Mouse (Mus musculus): ENCODE data around the gene Med22. TPM values are rescaled to one million over a fixed set of nuclear protein-coding genes. Genes with fewer than 3 reads are reported as not detected.

The Med22 gene
- polyA plus RNA-seq, 1 experiment from 2014 or later = 135 TPM

Other genes starting within 250 kb of the Med22 start
- not detected in 2 replicates for gene Lcn4, start 239.4 kb downstream of the Med22 start, polyA plus RNA-seq (2014; fragmentation: Nextera tagmentation; extraction: Ambion mirVana)
- not detected in 2 replicates for gene Abo, start 45.7 kb downstream of the Med22 start, polyA plus RNA-seq (2014; fragmentation: Nextera tagmentation; extraction: Ambion mirVana)
- gene Surf6, start 7.8 kb downstream of the Med22 start, polyA plus RNA-seq (2014; fragmentation: Nextera tagmentation; extraction: Ambion mirVana) = 16.6 and 20.4 TPM in 2 replicates
- gene Rpl7a, start 87 bp upstream of the Med22 start, polyA plus RNA-seq (2014; fragmentation: Nextera tagmentation; extraction: Ambion mirVana) = 522 and 541 TPM in 2 replicates
- gene Surf2, start 5.7 kb upstream of the Med22 start, polyA plus RNA-seq (2014; fragmentation: Nextera tagmentation; extraction: Ambion mirVana) = 48.7 and 59.9 TPM in 2 replicates
- gene Surf1, start 5.9 kb upstream of the Med22 start, polyA plus RNA-seq (2014; fragmentation: Nextera tagmentation; extraction: Ambion mirVana) = 69.4 and 91.4 TPM in 2 replicates
- gene Surf4, start 23.3 kb upstream of the Med22 start, polyA plus RNA-seq (2014; fragmentation: Nextera tagmentation; extraction: Ambion mirVana) = 84.6 and 98.5 TPM in 2 replicates
- 0.28 and 0.62 TPM in 2 replicates for gene Stkld1, start 23.4 kb upstream of the Med22 start, polyA plus RNA-seq (2014; fragmentation: Nextera tagmentation; extraction: Ambion mirVana)
- 26.5 and 31.7 TPM in 2 replicates for gene Rexo4, start 53.7 kb upstream of the Med22 start, polyA plus RNA-seq (2014; fragmentation: Nextera tagmentation; extraction: Ambion mirVana)
- not detected in 2 replicates for gene Adamts13, start 62.7 kb upstream of the Med22 start, polyA plus RNA-seq (2014; fragmentation: Nextera tagmentation; extraction: Ambion mirVana)
- 72.5 and 81.4 TPM in 2 replicates for gene Cacfd1, start 99.2 kb upstream of the Med22 start, polyA plus RNA-seq (2014; fragmentation: Nextera tagmentation; extraction: Ambion mirVana)
- 4.3 and 4.9 TPM in 2 replicates for gene Slc2a6, start 117.3 kb upstream of the Med22 start, polyA plus RNA-seq (2014; fragmentation: Nextera tagmentation; extraction: Ambion mirVana)
- not detected in 2 replicates for gene Mymk, start 161.5 kb upstream of the Med22 start, polyA plus RNA-seq (2014; fragmentation: Nextera tagmentation; extraction: Ambion mirVana)
- gene Adamtsl2, start 168.7 kb upstream of the Med22 start, polyA plus RNA-seq (2014; fragmentation: Nextera tagmentation; extraction: Ambion mirVana) = 7.1 and 7.6 TPM in 2 replicates
- 2.8 and 4.2 TPM in 2 replicates for gene Fam163b, start 231.8 kb upstream of the Med22 start, polyA plus RNA-seq (2014; fragmentation: Nextera tagmentation; extraction: Ambion mirVana)